Mouse (Mus musculus) ovary, postnatal 14 days (tissue): ENCODE data around the gene Tmem168.

ENCODE experiments used
- DNase-seq: peaks from one replicate; pipeline ENCODE4 v3.0.0; 2022; ENCODE audit warnings: low spot score

Tmem168 gene

GRCm38 (mm10) chr6:13607621-13608493 is at the start of gene Tmem168:
TSS of gene Tmem168 (minus strand) at chr6:13608100.
- DNase-seq, result peak; percentile 94

GRCm38 (mm10) chr6:13654081-13654480 is 46.2 kb upstream of the Tmem168 start:
- DNase-seq, result no peak

- DNase-seq, result no peak
Measured at GRCm38 (mm10) chr6:13652284-13652683, 44.4 kb upstream of the Tmem168 start.

GRCm38 (mm10) chr6:13650854-13651253 is 43.0 kb upstream of the Tmem168 start:
- no peak for DNase-seq

GRCm38 (mm10) chr6:13648305-13648704 is 40.4 kb upstream of the Tmem168 start:
- DNase-seq, result no peak

- DNase-seq, result no peak
Measured at GRCm38 (mm10) chr6:13636582-13636989, 28.7 kb upstream of the Tmem168 start.

GRCm38 (mm10) chr6:13632571-13632970 is 24.7 kb upstream of the Tmem168 start:
- no peak for DNase-seq

GRCm38 (mm10) chr6:13630607-13631006 is 22.7 kb upstream of the Tmem168 start:
- DNase-seq, result no peak

- no peak for DNase-seq
Measured at GRCm38 (mm10) chr6:13619618-13620017, 11.7 kb upstream of the Tmem168 start.

GRCm38 (mm10) chr6:13617110-13617509 is 9.2 kb upstream of the Tmem168 start:
- DNase-seq, result no peak

- no peak for DNase-seq
Measured at GRCm38 (mm10) chr6:13614568-13614967, 6.7 kb upstream of the Tmem168 start.

- DNase-seq, result no peak
Measured at GRCm38 (mm10) chr6:13613671-13614070, 5.8 kb upstream of the Tmem168 start.

- no peak for DNase-seq
Measured at GRCm38 (mm10) chr6:13610869-13611268, 3.0 kb upstream of the Tmem168 start.

GRCm38 (mm10) chr6:13609353-13610140 is 1.6 kb upstream of the Tmem168 start:
- DNase-seq, result no peak

GRCm38 (mm10) chr6:13606921-13607620 is 829 bp downstream of the Tmem168 start:
- DNase-seq, result no peak

GRCm38 (mm10) chr6:13606394-13606793 is 1.5 kb downstream of the Tmem168 start:
- DNase-seq, result no peak

- DNase-seq, result no peak
Measured at GRCm38 (mm10) chr6:13603134-13603533, 4.8 kb downstream of the Tmem168 start.

- DNase-seq, result peak; percentile 18
Measured at GRCm38 (mm10) chr6:13601587-13601986, 6.3 kb downstream of the Tmem168 start.

- no peak for DNase-seq
Measured at GRCm38 (mm10) chr6:13598239-13598923, 9.5 kb downstream of the Tmem168 start.

- no peak for DNase-seq
Measured at GRCm38 (mm10) chr6:13592729-13593345, 15.1 kb downstream of the Tmem168 start.

GRCm38 (mm10) chr6:13586560-13586959 is 21.3 kb downstream of the Tmem168 start:
- no peak for DNase-seq
